ENCODE assay signal across 24 mouse cellular contexts in the genomic region with DNA sequence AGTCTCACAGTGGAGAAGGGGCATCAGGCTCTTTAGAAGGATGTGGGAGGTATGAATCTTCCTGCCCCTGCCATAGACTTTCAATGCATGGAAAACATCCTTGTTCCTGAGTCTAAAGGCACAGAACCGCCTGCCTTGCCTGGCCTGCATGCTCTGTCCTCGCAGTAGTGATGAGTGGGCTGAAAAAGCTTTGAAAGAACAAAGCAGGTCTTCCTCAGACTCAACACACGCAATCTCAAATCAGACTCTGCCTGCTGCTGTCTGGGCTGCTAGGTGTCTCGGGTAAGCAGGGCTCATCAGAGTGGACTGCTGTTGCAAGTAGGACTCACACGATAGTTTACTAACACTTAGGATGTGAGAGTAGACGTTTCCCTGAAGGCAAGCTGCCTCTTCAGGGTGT. TPM values are rescaled to one million over a fixed set of nuclear protein-coding genes. Genes with fewer than 3 reads are reported as not detected.
DNase-seq lines count a peak whose midpoint lies in the region; ATAC-seq and TF ChIP-seq lines count a peak whose summit lies in the region.
"Had no signal": no experiment of that assay in that cellular context is flagged by ENCODE, and none has a peak within 500 bp of the region (broad histone marks: within the 10 kb centered on the region; RNA-seq: fewer than 3 reads in every experiment).

No protein-coding gene starts in this region.

- H3K27ac ChIP-seq in left cerebral cortex, adult 2 months: peak overlapping the region; percentile 41; the same call in 1 of the 2 replicates
- no peak overlapping the region for H3K27ac ChIP-seq in midbrain, embryonic 10.5 days (replicated peaks)
- H3K27ac ChIP-seq: embryonic facial prominence, embryonic 10.5 days; embryonic facial prominence, embryonic 12.5 days; forebrain, embryonic 13.5 days; forebrain, embryonic 15.5 days had no signal

- no peaks in the 10 kb centered on the region for H3K4me1 ChIP-seq in midbrain, embryonic 10.5 days
- H3K4me1 ChIP-seq: embryonic facial prominence, embryonic 10.5 days; embryonic facial prominence, embryonic 12.5 days had no signal

- DNase-seq in frontal cortex, postnatal 14 days (ENCODE audit: low spot score in 2 of 2): no peak
- DNase-seq in left cerebral cortex, adult 2 months (ENCODE audit: extremely low spot score in 1 of 2, low spot score in 2 of 2): no peak
- DNase-seq in left cerebral cortex, adult 8-10 months (ENCODE audit: low spot score in 2 of 2): no peak
- peak; percentile 55 for DNase-seq in brain, adult 2 months (ENCODE audit: low read depth, low spot score)
- no peak for DNase-seq in midbrain, embryonic 10.5 days (ENCODE audit: low spot score)
- DNase-seq: adrenal gland, adult 8-10 months; adrenal gland, postnatal 14 days; adrenal gland, postnatal 36 days; B cell, adult 2 months; cerebellum, adult 11 months; cerebellum, adult 18-20 months; cerebellum, adult 9-10 months; cerebellum, postnatal 25 days; forebrain, postnatal 0 days had no signal

- intact Hi-C loops in left cerebral cortex, adult 2 months (cut with DNase I): no loop called here

- H3K9me3 ChIP-seq in midbrain, embryonic 10.5 days (replicated peaks): no peaks in the 10 kb centered on the region
- H3K9me3 ChIP-seq: embryonic facial prominence, embryonic 10.5 days; embryonic facial prominence, embryonic 12.5 days; forebrain, embryonic 13.5 days; forebrain, embryonic 15.5 days had no signal

- no peak for TF ChIP-seq CTCF in left cerebral cortex, adult 2 months (IDR thresholded peaks at IDR 0.05)

- ATAC-seq in frontal cortex, adult (ENCODE audit: low TSS enrichment): peak; percentile 80
- ATAC-seq: activated CD4-positive, CD25-positive, alpha-beta regulatory T cell, adult 4 months; CD4-positive, CD25-positive, alpha-beta regulatory T cell, adult 4 months; forebrain, embryonic 13.5 days; forebrain, embryonic 15.5 days; forebrain, postnatal 0 days; Patski had no signal

- WGBS in midbrain, embryonic 10.5 days: 77% methylated on average over 6 of the region's 6 CpGs

- H3K4me3 ChIP-seq in left cerebral cortex, adult 2 months: no peak overlapping the region
- H3K4me3 ChIP-seq in midbrain, embryonic 10.5 days: no peak overlapping the region
- H3K4me3 ChIP-seq: embryonic facial prominence, embryonic 10.5 days; embryonic facial prominence, embryonic 12.5 days; forebrain, embryonic 13.5 days; forebrain, embryonic 15.5 days had no signal

- no peaks in the 10 kb centered on the region for H3K27me3 ChIP-seq in midbrain, embryonic 10.5 days (ENCODE audit: low read depth, poor library complexity, severe bottlenecking)
- H3K27me3 ChIP-seq: forebrain, embryonic 13.5 days; forebrain, embryonic 15.5 days had no signal

- no peaks in the 10 kb centered on the region for H3K36me3 ChIP-seq in midbrain, embryonic 10.5 days
- H3K36me3 ChIP-seq: embryonic facial prominence, embryonic 10.5 days; embryonic facial prominence, embryonic 12.5 days; forebrain, embryonic 15.5 days; G1E had no signal

RNA-seq across cellular contexts. Expression of a gene that starts 16.6 kb away (rescaled TPM):
- total RNA-seq in left cerebral cortex, adult 2 months (2021): 10 to 100 TPM; 54.0 to 54.7 TPM
- 10 to 100 TPM; 43.6 to 52.7 (median 51.6) TPM for total RNA-seq in left cerebral cortex, adult 8-10 months (2022)
- polyA plus RNA-seq in midbrain, embryonic 10.5 days (2016; fragmentation: Nextera tagmentation; extraction: Ambion mirVana): 0.58 and 1.1 TPM in 2 replicates
- total RNA-seq: CH12.LX had no signal
- polyA plus RNA-seq: activated CD4-positive, CD25-positive, alpha-beta regulatory T cell, adult 4 months; CD4-positive, CD25-positive, alpha-beta regulatory T cell, adult 4 months; G1E; Patski had no signal

RNA-seq across cellular contexts. Expression of a gene that starts 47.8 kb away (rescaled TPM):
- total RNA-seq in left cerebral cortex, adult 2 months (2021): 100 to 1,000 TPM; 128 to 136 TPM
- 100 to 1,000 TPM; 129 to 161 (median 140) TPM for total RNA-seq in left cerebral cortex, adult 8-10 months (2022)
- 100 and 133 TPM in 2 replicates for polyA plus RNA-seq in midbrain, embryonic 10.5 days (2016; fragmentation: Nextera tagmentation; extraction: Ambion mirVana)
